ENCODE assay signal across 8 mouse cellular contexts in the genomic region with DNA sequence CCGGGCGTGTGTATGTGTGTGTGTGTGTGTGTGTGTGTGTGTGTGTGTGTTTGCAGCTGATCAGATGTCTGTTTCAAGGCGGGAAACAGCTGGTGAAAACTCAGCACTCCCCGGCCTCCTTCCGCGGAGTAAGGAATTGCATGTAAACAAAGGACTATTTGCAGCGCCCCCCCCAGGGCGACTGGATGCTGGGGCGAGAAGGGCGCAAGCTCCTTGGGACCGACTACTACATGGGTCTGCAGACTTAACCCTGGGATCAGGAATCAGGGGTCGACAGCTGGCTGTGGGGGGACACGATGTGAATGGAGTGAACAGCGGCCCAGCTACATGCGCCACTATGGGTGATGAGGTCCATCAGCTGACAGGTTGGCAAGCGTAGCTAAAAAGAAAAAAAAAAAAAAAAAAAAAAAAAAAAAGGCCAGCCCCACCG. TPM values are rescaled to one million over a fixed set of nuclear protein-coding genes. Genes with fewer than 3 reads are reported as not detected.
DNase-seq lines count a peak whose midpoint lies in the region; ATAC-seq and TF ChIP-seq lines count a peak whose summit lies in the region.

A gene (minus strand): TSS at position 140 of the 430 bp plus-strand sequence.

- DNase-seq in adipocyte (ENCODE audit: low spot score), result peak; percentile 95
- peak; percentile 90 for DNase-seq in gastrocnemius, postnatal 14 days
- peak; percentile 98 for DNase-seq in intestine, embryonic 14.5 days (ENCODE audit: low spot score)
- DNase-seq in left cerebral cortex, postnatal 10 days (ENCODE audit: extremely low spot score in 1 of 2, low spot score in 2 of 2), result peak; percentile 84 to 92
- DNase-seq in right cerebral cortex, postnatal 14 days, result peak; percentile 84
- peak; percentile 69 for DNase-seq in urinary bladder, postnatal 25 days (ENCODE audit: low spot score)

- intact Hi-C loops in gastrocnemius, postnatal 14 days (cut with DNase I; ENCODE audit: low total_unique reads), result loop anchor here (10.0 kb wide), 1 partner anchor 105 kb away; no protein-coding TSS in a partner anchor
- intact Hi-C loops in left cerebral cortex, postnatal 10 days (cut with DNase I), result no loop called here

- peak within 1 kb of the TSS; percentile 75 for H3K27ac ChIP-seq in cortical plate, adult 2 months (ENCODE audit: insufficient read depth, low read length)
- H3K27ac ChIP-seq in intestine, embryonic 14.5 days (ENCODE audit: low read depth), result peak within 1 kb of the TSS; percentile 95

- H3K36me3 ChIP-seq in intestine, embryonic 14.5 days (ENCODE audit: control insufficient read depth, insufficient read depth, low read length), result no peaks in the 10 kb centered on the region

- 0% methylated on average over 17 of the region's 17 CpGs for WGBS in intestine, embryonic 14.5 days

- no peak for TF ChIP-seq POLR2A in cortical plate, adult 2 months (IDR thresholded peaks at IDR 0.05; ENCODE audit: extremely low read depth, insufficient read depth, low read length)

- no peaks in the 10 kb centered on the region for H3K27me3 ChIP-seq in intestine, embryonic 14.5 days (replicated peaks; ENCODE audit: control insufficient read depth, insufficient read depth, low read length)

- peak within 1 kb of the TSS; percentile 94 for H3K4me2 ChIP-seq in intestine, embryonic 14.5 days (ENCODE audit: low read length)

- peak within 1 kb of the TSS; percentile 77 for H3K4me3 ChIP-seq in cortical plate, adult 2 months (ENCODE audit: insufficient read depth, low read length)
- peak within 1 kb of the TSS; percentile 90 for H3K4me3 ChIP-seq in intestine, embryonic 14.5 days (ENCODE audit: low read depth, low read length)

- 0 out of 2 replicates have a peak, but pooled peaks have one; percentile 8 for TF ChIP-seq CTCF in cortical plate, adult 2 months (IDR thresholded peaks at IDR 0.05; ENCODE audit: extremely low read depth, insufficient read depth, low read length)

- ATAC-seq in intestine, embryonic 14.5 days (replicated peaks; ENCODE audit: low FRiP score, low TSS enrichment, low read depth), result peak; percentile 44
- ATAC-seq in megakaryocyte progenitor cell, adult 5-6 weeks (replicated peaks; ENCODE audit: poor library complexity), result peak; percentile 38

- H3K4me1 ChIP-seq in cortical plate, adult 2 months (ENCODE audit: control insufficient read depth, insufficient read depth, low read length), result no peaks in the 10 kb centered on the region
- H3K4me1 ChIP-seq in intestine, embryonic 14.5 days (replicated peaks; ENCODE audit: control insufficient read depth, insufficient read depth, low read length), result peaks cover 16% of the 10 kb centered on the region

- peak within 1 kb of the TSS; percentile 87 for H3K9ac ChIP-seq in intestine, embryonic 14.5 days (ENCODE audit: low read length)

- H3K9me3 ChIP-seq in intestine, embryonic 14.5 days (ENCODE audit: control insufficient read depth, low read length), result no peaks in the 10 kb centered on the region

RNA-seq across cellular contexts. Expression of the gene that starts here (rescaled TPM):
- polyA plus RNA-seq in cortical plate, adult 2 months (2012; rRNA removed), result 3.9 and 5.0 TPM in 2 replicates
- total RNA-seq in gastrocnemius, postnatal 14 days (2021), result 1 to 10 TPM; 4.1 to 4.4 TPM
- polyA plus RNA-seq in intestine, embryonic 14.5 days (2014; fragmentation: Nextera tagmentation; extraction: Ambion mirVana), result 27.6 and 30.0 TPM in 2 replicates
- total RNA-seq in left cerebral cortex, postnatal 10 days (2021), result 1 to 10 TPM; 3.1 to 3.4 TPM
- 37.1 and 41.2 TPM in 2 replicates for total RNA-seq in megakaryocyte progenitor cell, adult 5-6 weeks (2015)
- total RNA-seq in megakaryocyte progenitor cell, adult 5-6 weeks (2017), result 42.0 and 53.9 TPM in 2 replicates

Comparison
In these comparisons a context has a peak if more than half of its experiments do, and no peak if none do; other contexts are left out.
1. Peak in every context shown above with its lines: DNase-seq, ATAC-seq, H3K4me3 ChIP-seq and H3K27ac ChIP-seq.
2. RNA of the gene that starts here (total RNA-seq): 37.1 to 53.9 TPM in megakaryocyte progenitor cell, adult 5-6 weeks; 4.1 to 4.4 TPM in gastrocnemius, postnatal 14 days and 3.1 to 3.4 TPM in left cerebral cortex, postnatal 10 days; every median in the first group is over 4 times any median in the second.